Mouse (Mus musculus): ENCODE results near the gene Cpne1. TPM values are rescaled to one million over a fixed set of nuclear protein-coding genes. Genes with fewer than 3 reads are reported as not detected.

Cpne1 gene
- polyA plus RNA-seq, 1 experiment, result 237 TPM

GRCm38 (mm10) chr2:156077461-156077860, 34.3 kb downstream of the Cpne1 start:
- no peak for DNase-seq
- Histone ChIP-seq H3K36me3 (ENCODE audit: control insufficient read depth, insufficient read depth, low read length) (peaks cover 63% of the 10 kb centered on the region), H3K4me3 (ENCODE audit: control insufficient read depth, insufficient read depth, low read length) (no peak overlapping the region), H3K4me1 (replicated peaks; ENCODE audit: control insufficient read depth, insufficient read depth, low read length) (no peaks in the 10 kb centered on the region), H3K27me3 (ENCODE audit: control insufficient read depth, insufficient read depth, low read length) (no peaks in the 10 kb centered on the region), H3K27ac (ENCODE audit: control insufficient read depth, insufficient read depth, low read length) (no peak overlapping the region)
- TF ChIP-seq CTCF (IDR thresholded peaks at IDR 0.05; ENCODE audit: borderline replicate concordance, control insufficient read depth, extremely low read depth, insufficient read depth, low read length, poor library complexity) (no peak), POLR2A (IDR thresholded peaks at IDR 0.05; ENCODE audit: control insufficient read depth, extremely low read depth, insufficient read depth, low read length, poor library complexity) (no peak)
- 96% methylated on average over 7 of the region's 7 CpGs for WGBS

GRCm38 (mm10) chr2:156073725-156074124, 38.0 kb downstream of the Cpne1 start:
- Histone ChIP-seq H3K27me3 (ENCODE audit: control insufficient read depth, insufficient read depth, low read length) (no peaks in the 10 kb centered on the region), H3K4me1 (replicated peaks; ENCODE audit: control insufficient read depth, insufficient read depth, low read length) (no peaks in the 10 kb centered on the region), H3K36me3 (ENCODE audit: control insufficient read depth, insufficient read depth, low read length) (peaks cover 67% of the 10 kb centered on the region), H3K27ac (ENCODE audit: control insufficient read depth, insufficient read depth, low read length) (no peak overlapping the region), H3K4me3 (ENCODE audit: control insufficient read depth, insufficient read depth, low read length) (no peak overlapping the region)
- DNase-seq, result no peak
- WGBS, result 99% methylated on average over 15 of the region's 15 CpGs
- no peak for TF ChIP-seq CTCF (IDR thresholded peaks at IDR 0.05; ENCODE audit: borderline replicate concordance, control insufficient read depth, extremely low read depth, insufficient read depth, low read length, poor library complexity)
- TF ChIP-seq POLR2A (IDR thresholded peaks at IDR 0.05; ENCODE audit: control insufficient read depth, extremely low read depth, insufficient read depth, low read length, poor library complexity), result no peak

GRCm38 (mm10) chr2:156071236-156071635, 40.5 kb downstream of the Cpne1 start:
- no peak for TF ChIP-seq POLR2A (IDR thresholded peaks at IDR 0.05; ENCODE audit: control insufficient read depth, extremely low read depth, insufficient read depth, low read length, poor library complexity)
- Histone ChIP-seq H3K27me3 (ENCODE audit: control insufficient read depth, insufficient read depth, low read length) (no peaks in the 10 kb centered on the region), H3K36me3 (ENCODE audit: control insufficient read depth, insufficient read depth, low read length) (peaks cover 42% of the 10 kb centered on the region), H3K27ac (ENCODE audit: control insufficient read depth, insufficient read depth, low read length) (no peak overlapping the region), H3K4me1 (replicated peaks; ENCODE audit: control insufficient read depth, insufficient read depth, low read length) (no peaks in the 10 kb centered on the region), H3K4me3 (ENCODE audit: control insufficient read depth, insufficient read depth, low read length) (no peak overlapping the region)
- WGBS, result 97% methylated on average over 10 of the region's 10 CpGs
- DNase-seq, result no peak

- no peak for DNase-seq
- no peak for TF ChIP-seq POLR2A (IDR thresholded peaks at IDR 0.05; ENCODE audit: control insufficient read depth, extremely low read depth, insufficient read depth, low read length, poor library complexity)
- no peak for TF ChIP-seq CTCF (IDR thresholded peaks at IDR 0.05; ENCODE audit: borderline replicate concordance, control insufficient read depth, extremely low read depth, insufficient read depth, low read length, poor library complexity)
- WGBS, result 98% methylated on average over 10 of the region's 10 CpGs
- Histone ChIP-seq H3K4me3 (ENCODE audit: control insufficient read depth, insufficient read depth, low read length) (no peak overlapping the region), H3K27ac (ENCODE audit: control insufficient read depth, insufficient read depth, low read length) (no peak overlapping the region), H3K4me1 (replicated peaks; ENCODE audit: control insufficient read depth, insufficient read depth, low read length) (peaks cover 5% of the 10 kb centered on the region), H3K36me3 (ENCODE audit: control insufficient read depth, insufficient read depth, low read length) (peaks cover 9% of the 10 kb centered on the region), H3K27me3 (ENCODE audit: control insufficient read depth, insufficient read depth, low read length) (no peaks in the 10 kb centered on the region)
These were observed 43.8 kb downstream of the Cpne1 start for GRCm38 (mm10) chr2:156067916-156068315.

- H3K4me1 ChIP-seq (replicated peaks; ENCODE audit: control insufficient read depth, insufficient read depth, low read length), result peaks cover 5% of the 10 kb centered on the region
- H3K36me3 ChIP-seq (ENCODE audit: control insufficient read depth, insufficient read depth, low read length), result no peaks in the 10 kb centered on the region
- DNase-seq, result no peak
- no peaks in the 10 kb centered on the region for H3K27me3 ChIP-seq (ENCODE audit: control insufficient read depth, insufficient read depth, low read length)
- H3K4me3 ChIP-seq (ENCODE audit: control insufficient read depth, insufficient read depth, low read length), result no peak overlapping the region
- TF ChIP-seq POLR2A (IDR thresholded peaks at IDR 0.05; ENCODE audit: control insufficient read depth, extremely low read depth, insufficient read depth, low read length, poor library complexity), result no peak
- no peak for TF ChIP-seq CTCF (IDR thresholded peaks at IDR 0.05; ENCODE audit: borderline replicate concordance, control insufficient read depth, extremely low read depth, insufficient read depth, low read length, poor library complexity)
- WGBS, result 70% methylated on average over 10 of the region's 10 CpGs
- H3K27ac ChIP-seq (ENCODE audit: control insufficient read depth, insufficient read depth, low read length), result no peak overlapping the region
These were observed 45.6 kb downstream of the Cpne1 start for GRCm38 (mm10) chr2:156066126-156066525.

- Histone ChIP-seq H3K27ac (ENCODE audit: control insufficient read depth, insufficient read depth, low read length) (no peak within 1 kb of the TSS), H3K4me1 (replicated peaks; ENCODE audit: control insufficient read depth, insufficient read depth, low read length) (peaks cover 5% of the 10 kb centered on the region), H3K27me3 (ENCODE audit: control insufficient read depth, insufficient read depth, low read length) (no peaks in the 10 kb centered on the region), H3K4me3 (ENCODE audit: control insufficient read depth, insufficient read depth, low read length) (peak within 1 kb of the TSS; percentile 72), H3K36me3 (ENCODE audit: control insufficient read depth, insufficient read depth, low read length) (no peaks in the 10 kb centered on the region)
- peak; percentile 77 for DNase-seq
- under 1% methylated on average over 80 of the region's 81 CpGs for WGBS
- TF ChIP-seq CTCF (IDR thresholded peaks at IDR 0.05; ENCODE audit: borderline replicate concordance, control insufficient read depth, extremely low read depth, insufficient read depth, low read length, poor library complexity) (no peak), POLR2A (IDR thresholded peaks at IDR 0.05; ENCODE audit: control insufficient read depth, extremely low read depth, insufficient read depth, low read length, poor library complexity) (no peak)
These were observed 46.4 kb downstream of the Cpne1 start, which contains the start of gene Spag4 for GRCm38 (mm10) chr2:156065099-156066041. Gene Spag4, plus strand, starts transcription at chr2:156065175.
